Mouse (Mus musculus) liver, adult 2 months (tissue): ENCODE measurements around the gene Prlhr.

Source experiments
- CTCF ChIP-seq: fragments of 200-500 bp; IDR thresholded peaks from 2 replicates; pipeline ENCODE4 v1.5.1; 2011; ENCODE audit warnings: low read depth, low read length, control low read depth
- POLR2A ChIP-seq: fragments of 200-500 bp; IDR thresholded peaks from 2 replicates; pipeline ENCODE4 v1.6.1; 2011; ENCODE audit warnings: low read length, control low read depth; ENCODE audit not compliant: insufficient read depth; ENCODE audit errors: extremely low read depth

DNA sequence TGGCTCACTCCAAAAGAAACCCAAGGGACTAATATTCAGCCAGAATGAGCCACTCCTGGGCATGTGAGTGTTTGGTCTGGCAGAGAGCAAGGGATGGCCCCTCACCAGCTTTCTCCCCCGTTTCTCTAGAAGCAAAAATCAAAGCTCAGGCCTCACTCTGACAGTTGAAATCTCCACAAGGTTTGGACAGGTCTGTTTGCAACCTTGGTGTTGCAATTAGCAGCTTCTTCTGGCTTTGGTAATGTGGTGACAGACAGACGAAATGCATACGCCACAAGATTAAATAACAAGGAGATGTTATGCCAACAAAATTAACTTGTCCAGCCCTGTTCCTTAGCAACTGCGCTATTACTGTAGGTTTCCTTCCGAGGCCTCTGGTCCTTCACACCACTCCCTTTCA lies 28.0 kb downstream of the Prlhr start:
- TF ChIP-seq CTCF (no peak), POLR2A (no peak)
